Mouse (Mus musculus) intestine, embryonic 16.5 days (tissue): ENCODE measurements around the gene Fam240b. TPM values are rescaled to one million over a fixed set of nuclear protein-coding genes. Genes with fewer than 3 reads are reported as not detected.
A peak's percentile ranks its signal among the peaks of the same experiment; 100 is the strongest.

ENCODE experiments used
- ATAC-seq: fragments of 200-750 bp; cut with Nextera tagmentation; 2 replicates; pipeline ENCODE4 v1.8.0; 2017; ENCODE audit warnings: moderate TSS enrichment, moderate library complexity
- H3K27ac ChIP-seq: fragments of 300-500 bp; sonication (generic); 2 replicates; pipeline ENCODE4 v1.5.1; 2014; ENCODE audit warnings: mild to moderate bottlenecking, low read length
- H3K27me3 ChIP-seq: fragments of 300-500 bp; sonication (generic); replicated peaks from 2 replicates; pipeline ENCODE4 v1.6.1; 2014; ENCODE audit warnings: low read length, control low read depth, mixed read lengths; ENCODE audit not compliant: control insufficient read depth, insufficient read depth
- H3K36me3 ChIP-seq: fragments of 300-500 bp; sonication (generic); 2 replicates; pipeline ENCODE4 v1.6.1; 2014; ENCODE audit warnings: low read length, control low read depth; ENCODE audit not compliant: control insufficient read depth, insufficient read depth
- H3K4me1 ChIP-seq: fragments of 300-500 bp; sonication (generic); 2 replicates; pipeline ENCODE4 v1.6.1; 2014; ENCODE audit warnings: low read length, control low read depth, mixed read lengths; ENCODE audit not compliant: control insufficient read depth, insufficient read depth
- H3K4me2 ChIP-seq: fragments of 300-500 bp; sonication (generic); 2 replicates; pipeline ENCODE4 v1.6.1; 2014; ENCODE audit warnings: low read depth, low read length, control low read depth
- H3K4me3 ChIP-seq: fragments of 300-500 bp; sonication (generic); 2 replicates; pipeline ENCODE4 v1.5.1; 2014; ENCODE audit warnings: mild to moderate bottlenecking, low read length
- H3K9ac ChIP-seq: fragments of 300-500 bp; sonication (generic); 2 replicates; pipeline ENCODE4 v1.6.1; 2014; ENCODE audit warnings: low read depth, low read length
- H3K9me3 ChIP-seq: fragments of 300-500 bp; sonication (generic); 2 replicates; pipeline ENCODE4 v1.6.1; 2016; ENCODE audit warnings: low read length, control low read depth; ENCODE audit not compliant: control insufficient read depth
- WGBS: fragments of 180-500 bp; shearing (Covaris S2); extraction: QIAGEN DNeasy Blood & Tissue Kit; methylation state at CpG from one replicate; pipeline ENCODE4 v1.1.7; 2014; 5-methylcytosine and 5-hydroxymethylcytosine counted together
- polyA plus RNA-seq: library from polyadenylated mRNA; unstranded; fragments of >200 nt; fragmentation: Nextera tagmentation; extraction: Ambion mirVana; gene quantifications from 2 replicates; pipeline ENCODE4 v1.2.1, GENCODE M21; 2015

Gene Fam240b
- not detected in 2 replicates for polyA plus RNA-seq

GRCm38 (mm10) chr13:64497692-64498091 is at the start of gene Fam240b:
Fam240b (minus strand) TSS chr13:64497792.
- no peak within 1 kb of the TSS for H3K9ac ChIP-seq
- H3K4me3 ChIP-seq = no peak within 1 kb of the TSS
- H3K9me3 ChIP-seq = no peaks in the 10 kb centered on the region
- no peak for ATAC-seq
- H3K27ac ChIP-seq = no peak within 1 kb of the TSS
- H3K4me2 ChIP-seq = no peak within 1 kb of the TSS
- H3K4me1 ChIP-seq = no peaks in the 10 kb centered on the region
- no peaks in the 10 kb centered on the region for H3K36me3 ChIP-seq
- H3K27me3 ChIP-seq = no peaks in the 10 kb centered on the region
- WGBS = 78% methylated on average over 6 of the region's 6 CpGs

GRCm38 (mm10) chr13:64530139-64530538 is 32.5 kb upstream of the Fam240b start:
- no peaks in the 10 kb centered on the region for H3K9me3 ChIP-seq
- H3K4me2 ChIP-seq = no peak overlapping the region
- H3K27me3 ChIP-seq = no peaks in the 10 kb centered on the region
- no peak overlapping the region for H3K4me3 ChIP-seq
- 79% methylated on average over 5 of the region's 5 CpGs for WGBS
- H3K36me3 ChIP-seq = no peaks in the 10 kb centered on the region
- H3K9ac ChIP-seq = no peak overlapping the region
- no peaks in the 10 kb centered on the region for H3K4me1 ChIP-seq
- no peak for ATAC-seq
- H3K27ac ChIP-seq = no peak overlapping the region

DNA sequence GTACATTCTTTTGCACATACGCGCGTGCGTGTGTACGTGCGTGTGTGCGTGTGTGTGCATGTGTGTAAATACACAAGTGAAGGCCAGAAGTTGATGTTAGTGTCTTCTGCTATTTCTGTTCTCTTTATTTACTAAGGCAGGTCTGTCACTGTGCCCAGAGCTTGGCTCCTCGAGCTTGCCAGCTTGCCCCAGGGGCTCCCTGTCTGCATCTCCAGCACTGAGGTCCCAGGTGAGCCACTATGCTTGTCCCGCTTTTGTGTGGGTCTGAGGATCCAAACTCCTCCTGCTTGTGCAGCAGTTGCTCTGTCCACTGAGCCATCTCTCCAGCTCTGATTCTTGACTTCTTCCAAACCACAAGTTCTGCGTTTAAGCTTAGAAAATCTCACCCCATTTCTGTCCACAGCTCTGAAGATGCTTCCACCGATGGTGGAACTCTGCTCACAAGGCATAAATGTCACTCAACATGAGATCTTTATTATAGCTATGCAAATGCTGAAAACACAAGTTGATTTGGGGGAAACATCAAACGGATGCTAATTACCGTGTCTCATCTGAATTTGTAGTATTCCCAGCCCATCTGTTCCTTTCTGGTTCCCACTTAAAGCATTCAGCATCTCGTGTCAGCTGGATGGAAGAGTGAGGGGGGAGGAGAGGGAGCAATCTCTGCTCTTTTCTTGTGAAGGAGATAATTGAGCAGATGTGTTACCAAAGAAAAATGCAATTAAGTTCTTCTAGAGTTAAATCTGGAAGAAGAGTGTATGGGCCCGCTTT is 29.1 kb upstream of the Fam240b start:
- H3K4me2 ChIP-seq = no peak overlapping the region
- 83% methylated on average over 15 of the region's 15 CpGs for WGBS
- H3K27me3 ChIP-seq = no peaks in the 10 kb centered on the region

DNA sequence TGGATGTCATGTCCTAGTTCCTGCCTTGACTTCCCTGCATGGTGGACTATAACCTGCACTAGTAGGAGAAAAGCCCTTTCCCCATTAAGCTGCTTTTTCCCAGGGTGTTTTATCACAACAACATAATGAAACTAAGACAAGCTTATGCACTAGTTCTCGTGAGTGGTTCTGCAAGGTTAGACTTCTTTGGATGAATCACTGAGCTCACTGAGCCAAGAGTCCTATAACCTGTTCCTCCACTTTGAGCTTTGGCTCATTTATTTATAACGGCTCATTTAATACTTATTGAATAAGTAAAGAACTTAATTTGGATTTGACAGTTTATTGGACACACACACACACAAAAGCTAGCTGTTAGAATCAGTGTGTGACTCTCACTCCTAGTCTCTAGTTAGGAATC is 16.7 kb upstream of the Fam240b start:
- ATAC-seq = no peak
- Histone ChIP-seq H3K9me3 (no peaks in the 10 kb centered on the region), H3K4me1 (no peaks in the 10 kb centered on the region), H3K4me2 (no peak overlapping the region), H3K36me3 (no peaks in the 10 kb centered on the region), H3K27me3 (no peaks in the 10 kb centered on the region), H3K4me3 (no peak overlapping the region), H3K27ac (no peak overlapping the region), H3K9ac (no peak overlapping the region)
- 86% methylated on average over 2 of the region's 2 CpGs for WGBS

More for the DNA sequence above, 29.1 kb upstream of the Fam240b start:
- no peaks in the 10 kb centered on the region for H3K4me1 ChIP-seq
- H3K9ac ChIP-seq = no peak overlapping the region
- ATAC-seq = no peak
- no peak overlapping the region for H3K4me3 ChIP-seq
- no peaks in the 10 kb centered on the region for H3K36me3 ChIP-seq
- no peaks in the 10 kb centered on the region for H3K9me3 ChIP-seq
- no peak overlapping the region for H3K27ac ChIP-seq

DNA sequence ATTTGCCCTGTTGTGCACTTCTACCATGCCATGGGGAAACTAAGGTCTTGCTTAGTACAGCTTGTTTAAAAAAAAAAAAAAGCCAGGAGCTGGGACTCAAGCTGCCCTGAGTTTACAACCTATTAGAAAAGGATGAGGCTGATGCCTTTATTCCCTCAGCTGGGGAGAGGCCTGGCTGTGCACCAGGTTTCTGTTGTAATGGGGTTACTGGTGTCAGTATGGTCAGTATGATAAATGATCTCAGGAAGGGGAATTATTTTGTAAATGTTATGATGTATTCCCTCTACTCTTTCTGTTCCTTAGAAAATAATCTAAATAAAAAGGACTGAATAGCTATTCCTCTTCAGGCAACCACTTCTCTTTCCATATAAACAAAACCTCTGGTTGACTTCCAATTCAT is 14.0 kb upstream of the Fam240b start:
- no peak overlapping the region for H3K27ac ChIP-seq
- H3K4me2 ChIP-seq = no peak overlapping the region
- no peaks in the 10 kb centered on the region for H3K9me3 ChIP-seq
- H3K9ac ChIP-seq = no peak overlapping the region
- peak; percentile 84 for ATAC-seq
- no peaks in the 10 kb centered on the region for H3K36me3 ChIP-seq
- H3K4me3 ChIP-seq = no peak overlapping the region
- H3K4me1 ChIP-seq = no peaks in the 10 kb centered on the region
- H3K27me3 ChIP-seq = no peaks in the 10 kb centered on the region

- H3K4me3 ChIP-seq = no peak overlapping the region
- no peak overlapping the region for H3K4me2 ChIP-seq
- H3K36me3 ChIP-seq = no peaks in the 10 kb centered on the region
- H3K4me1 ChIP-seq = no peaks in the 10 kb centered on the region
- H3K27me3 ChIP-seq = no peaks in the 10 kb centered on the region
- no peak overlapping the region for H3K9ac ChIP-seq
- H3K27ac ChIP-seq = no peak overlapping the region
- no peaks in the 10 kb centered on the region for H3K9me3 ChIP-seq
- no peak; the same call in 1 of the 2 replicates for ATAC-seq
Observed at GRCm38 (mm10) chr13:64507361-64507760, 9.8 kb upstream of the Fam240b start.

GRCm38 (mm10) chr13:64502833-64503232 is 5.2 kb upstream of the Fam240b start:
- no peak overlapping the region for H3K4me3 ChIP-seq
- no peaks in the 10 kb centered on the region for H3K9me3 ChIP-seq
- H3K27me3 ChIP-seq = no peaks in the 10 kb centered on the region
- H3K27ac ChIP-seq = no peak overlapping the region
- H3K4me1 ChIP-seq = no peaks in the 10 kb centered on the region
- H3K9ac ChIP-seq = no peak overlapping the region
- H3K4me2 ChIP-seq = no peak overlapping the region
- 88% methylated on average over 3 of the region's 3 CpGs for WGBS
- no peak for ATAC-seq
- no peaks in the 10 kb centered on the region for H3K36me3 ChIP-seq

- no peak for ATAC-seq
- 72% methylated on average over 5 of the region's 5 CpGs for WGBS
- Histone ChIP-seq H3K27ac (no peak overlapping the region), H3K4me2 (no peak overlapping the region), H3K9me3 (no peaks in the 10 kb centered on the region), H3K4me3 (no peak overlapping the region), H3K9ac (no peak overlapping the region), H3K36me3 (no peaks in the 10 kb centered on the region), H3K27me3 (no peaks in the 10 kb centered on the region), H3K4me1 (no peaks in the 10 kb centered on the region)
Observed at GRCm38 (mm10) chr13:64493586-64493985, 4.0 kb downstream of the Fam240b start.

- no peaks in the 10 kb centered on the region for H3K9me3 ChIP-seq
Observed at GRCm38 (mm10) chr13:64489886-64490285, 7.7 kb downstream of the Fam240b start.

DNA sequence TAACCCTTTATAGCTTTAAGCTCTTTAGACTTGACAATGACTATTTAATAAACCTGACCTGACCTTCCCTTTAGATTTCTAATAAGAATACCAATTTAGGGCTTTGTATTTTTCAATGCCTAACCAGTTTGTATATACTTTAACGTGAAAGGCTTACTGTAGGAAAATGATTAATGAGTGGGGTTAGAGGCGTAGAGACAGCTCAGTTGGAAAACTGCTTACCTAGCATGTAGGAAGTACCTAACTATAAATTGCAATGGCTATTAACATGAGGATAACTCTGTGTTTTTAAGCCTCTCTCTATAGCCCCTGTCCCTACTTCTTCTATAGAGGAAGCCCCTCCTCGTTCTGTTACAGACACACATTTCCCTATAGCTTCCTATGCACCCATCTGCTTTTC is 17.6 kb downstream of the Fam240b start:
- Histone ChIP-seq H3K9me3 (no peaks in the 10 kb centered on the region), H3K9ac (no peak overlapping the region), H3K27ac (no peak overlapping the region), H3K4me2 (no peak overlapping the region), H3K27me3 (no peaks in the 10 kb centered on the region), H3K4me3 (no peak overlapping the region), H3K4me1 (no peaks in the 10 kb centered on the region), H3K36me3 (no peaks in the 10 kb centered on the region)
- 54% methylated on average over 3 of the region's 3 CpGs for WGBS
- ATAC-seq = no peak

More at GRCm38 (mm10) chr13:64489886-64490285, 7.7 kb downstream of the Fam240b start:
- no peaks in the 10 kb centered on the region for H3K4me1 ChIP-seq
- no peak overlapping the region for H3K27ac ChIP-seq
- no peak for ATAC-seq
- no peak overlapping the region for H3K4me3 ChIP-seq
- H3K27me3 ChIP-seq = no peaks in the 10 kb centered on the region
- H3K36me3 ChIP-seq = no peaks in the 10 kb centered on the region
- no peak overlapping the region for H3K9ac ChIP-seq
- 77% methylated on average over 6 of the region's 6 CpGs for WGBS
- no peak overlapping the region for H3K4me2 ChIP-seq
